Mouse (Mus musculus) G1E (cell line): ENCODE data around the gene Lrrc8d. TPM values are rescaled to one million over a fixed set of nuclear protein-coding genes. Genes with fewer than 3 reads are reported as not detected.

ENCODE experiments used
- ATAC-seq: 2 replicates; pipeline ENCODE4 v1.8.0; 2016; ENCODE audit warnings: mild to moderate bottlenecking; ENCODE audit not compliant: insufficient number of reproducible peaks, poor library complexity, low FRiP score, severe bottlenecking; ENCODE audit errors: extremely low read depth
- DNase-seq: peaks from one replicate; pipeline ENCODE4 v3.0.0; 2012; ENCODE audit warnings: low spot score
- H3K27me3 ChIP-seq: 2 replicates; pipeline ENCODE4 v1.6.1; 2012; ENCODE audit warnings: mild to moderate bottlenecking, low read length, inconsistent platforms; ENCODE audit not compliant: insufficient read depth
- H3K36me3 ChIP-seq: replicated peaks from 2 replicates; pipeline ENCODE3; 2012; ENCODE audit warnings: mild to moderate bottlenecking, inconsistent platforms
- H3K4me1 ChIP-seq: 2 replicates; pipeline ENCODE4 v1.6.1; 2012; ENCODE audit warnings: low read depth, low read length, inconsistent platforms, mixed read lengths; ENCODE audit not compliant: insufficient read depth
- H3K4me3 ChIP-seq: 2 replicates; pipeline ENCODE4 v1.5.1; 2012; ENCODE audit warnings: low read depth, mild to moderate bottlenecking, inconsistent platforms, low read length, moderate library complexity, mixed read lengths
- H3K9me3 ChIP-seq: replicated peaks from 2 replicates; pipeline ENCODE4 v1.6.1; 2012; ENCODE audit warnings: inconsistent platforms
- CTCF ChIP-seq: IDR thresholded peaks from 2 replicates; pipeline ENCODE4 v1.5.1; 2012; ENCODE audit warnings: low read depth, low read length, inconsistent platforms, mixed read lengths
- GATA1 ChIP-seq: IDR thresholded peaks from 2 replicates; pipeline ENCODE4 v1.6.1; 2012; ENCODE audit warnings: borderline replicate concordance, low read length, inconsistent platforms, mixed read lengths
- GATA2 ChIP-seq: IDR thresholded peaks from 2 replicates; pipeline ENCODE4 v1.6.1; 2012; ENCODE audit warnings: low read depth, low read length, inconsistent platforms, borderline replicate concordance
- POLR2AphosphoS5 ChIP-seq: IDR thresholded peaks from 2 replicates; pipeline ENCODE4 v1.6.1; 2012; ENCODE audit warnings: low read depth, low read length, inconsistent platforms; ENCODE audit not compliant: insufficient replicate concordance
- TAL1 ChIP-seq: conservative IDR thresholded peaks from 2 replicates; pipeline ENCODE4 v1.6.1; 2012; ENCODE audit warnings: low read depth, low read length, inconsistent platforms, mixed read lengths
- polyA plus RNA-seq: library from polyadenylated mRNA; stranded (reverse); fragments of >175 nt; gene quantifications from 2 replicates; pipeline ENCODE4 v1.2.3, GENCODE M21; 2012
- total RNA-seq, 2 experiments: library from RNA; stranded (forward) in 1 of 2; stranded (reverse) in 1 of 2; fragments of 200-1000 nt in 1 of 2; fragments of >200 nt in 1 of 2; fragmentation: Nextera tagmentation in 1 of 2; gene quantifications; 2 replicates each; pipeline ENCODE4 v1.2.3; 2014 to 2017

Lrrc8d gene
- total and polyA plus RNA-seq, 3 experiments, result 0.23 to 0.38 TPM; not detected in 1

GRCm38 (mm10) chr5:105677071-105677470 lies 22.7 kb upstream of the Lrrc8d start:
- Histone ChIP-seq H3K4me1 (no peaks in the 10 kb centered on the region), H3K27me3 (no peaks in the 10 kb centered on the region), H3K36me3 (no peaks in the 10 kb centered on the region), H3K4me3 (no peak overlapping the region), H3K9me3 (no peaks in the 10 kb centered on the region)
- DNase-seq (no peak), ATAC-seq (no peak)
- TF ChIP-seq GATA2 (no peak), CTCF (0 out of 2 replicates have a peak, but pooled peaks have one; percentile 3)

- no peak for ATAC-seq
- no peaks in the 10 kb centered on the region for H3K4me1 ChIP-seq
- TF ChIP-seq GATA2 (no peak), POLR2AphosphoS5 (no peak), GATA1 (no peak), TAL1 (no peak), CTCF (no peak)
Observed at GRCm38 (mm10) chr5:105678243-105678642, 21.5 kb upstream of the Lrrc8d start.

GRCm38 (mm10) chr5:105679261-105679660 lies 20.5 kb upstream of the Lrrc8d start:
- TF ChIP-seq TAL1 (no peak), GATA2 (no peak), CTCF (no peak), POLR2AphosphoS5 (no peak), GATA1 (no peak)
- DNase-seq, result no peak
- no peaks in the 10 kb centered on the region for H3K27me3 ChIP-seq
- H3K4me3 ChIP-seq, result no peak overlapping the region
- no peaks in the 10 kb centered on the region for H3K4me1 ChIP-seq
- ATAC-seq, result no peak
- H3K36me3 ChIP-seq, result no peaks in the 10 kb centered on the region
- H3K9me3 ChIP-seq, result no peaks in the 10 kb centered on the region

More at GRCm38 (mm10) chr5:105678243-105678642, 21.5 kb upstream of the Lrrc8d start:
- no peak for DNase-seq
- Histone ChIP-seq H3K27me3 (no peaks in the 10 kb centered on the region), H3K9me3 (no peaks in the 10 kb centered on the region), H3K4me3 (no peak overlapping the region), H3K36me3 (no peaks in the 10 kb centered on the region)

GRCm38 (mm10) chr5:105679921-105680843 lies 19.6 kb upstream of the Lrrc8d start:
- H3K36me3 ChIP-seq, result no peaks in the 10 kb centered on the region
- ATAC-seq (no peak), DNase-seq (no peak)
- no peaks in the 10 kb centered on the region for H3K27me3 ChIP-seq
- TF ChIP-seq CTCF (no peak), POLR2AphosphoS5 (no peak), GATA2 (no peak), GATA1 (no peak), TAL1 (no peak)
- no peaks in the 10 kb centered on the region for H3K9me3 ChIP-seq
- no peak overlapping the region for H3K4me3 ChIP-seq
- no peaks in the 10 kb centered on the region for H3K4me1 ChIP-seq

GRCm38 (mm10) chr5:105682143-105682611 lies 17.6 kb upstream of the Lrrc8d start:
- no peaks in the 10 kb centered on the region for H3K4me1 ChIP-seq
- no peak overlapping the region for H3K4me3 ChIP-seq
- no peak for DNase-seq
- TF ChIP-seq GATA1, result no peak
- no peak for TF ChIP-seq GATA2
- TF ChIP-seq POLR2AphosphoS5, result no peak
- no peak for TF ChIP-seq CTCF
- TF ChIP-seq TAL1, result no peak
- H3K9me3 ChIP-seq, result no peaks in the 10 kb centered on the region
- H3K36me3 ChIP-seq, result no peaks in the 10 kb centered on the region
- no peak for ATAC-seq
- H3K27me3 ChIP-seq, result no peaks in the 10 kb centered on the region

- H3K4me1 ChIP-seq, result no peaks in the 10 kb centered on the region
- ATAC-seq (no peak), DNase-seq (no peak)
- no peaks in the 10 kb centered on the region for H3K36me3 ChIP-seq
- no peak overlapping the region for H3K4me3 ChIP-seq
- H3K27me3 ChIP-seq, result no peaks in the 10 kb centered on the region
- H3K9me3 ChIP-seq, result no peaks in the 10 kb centered on the region
- TF ChIP-seq CTCF (no peak), GATA1 (no peak), TAL1 (no peak)
Observed at GRCm38 (mm10) chr5:105683912-105684350, 15.8 kb upstream of the Lrrc8d start.
